Mouse (Mus musculus) midbrain, embryonic 10.5 days (tissue): ENCODE data around the gene Rnf141. TPM values are rescaled to one million over a fixed set of nuclear protein-coding genes. Genes with fewer than 3 reads are reported as not detected.

Experiments
- DNase-seq: peaks from one replicate; pipeline ENCODE4 v3.0.0-alpha.2; 2017; ENCODE audit warnings: low spot score
- H3K27ac ChIP-seq: fragments of 300-500 bp; sonication (generic); replicated peaks from 2 replicates; pipeline ENCODE4 v1.5.1; 2016; ENCODE audit warnings: mild to moderate bottlenecking
- H3K27me3 ChIP-seq: fragments of 300-500 bp; sonication (generic); 2 replicates; pipeline ENCODE4 v1.6.1; 2016; ENCODE audit warnings: low read depth, mild to moderate bottlenecking; ENCODE audit not compliant: poor library complexity, severe bottlenecking
- H3K36me3 ChIP-seq: fragments of 300-500 bp; sonication (generic); 2 replicates; pipeline ENCODE4 v1.6.1; 2016; ENCODE audit warnings: mild to moderate bottlenecking, moderate library complexity
- H3K4me1 ChIP-seq: fragments of 300-500 bp; sonication (generic); 2 replicates; pipeline ENCODE4 v1.6.1; 2016
- H3K4me3 ChIP-seq: fragments of 300-500 bp; sonication (generic); 2 replicates; pipeline ENCODE4 v1.5.1; 2016; ENCODE audit warnings: mild to moderate bottlenecking, moderate library complexity
- H3K9me3 ChIP-seq: fragments of 300-500 bp; sonication (generic); replicated peaks from 2 replicates; pipeline ENCODE4 v1.6.1; 2016; ENCODE audit warnings: mild to moderate bottlenecking
- WGBS: fragments of 180-500 bp; shearing (Covaris S2); methylation state at CpG from one replicate; pipeline ENCODE4 v1.1.7; 2016; 5-methylcytosine and 5-hydroxymethylcytosine counted together
- polyA plus RNA-seq: library from polyadenylated mRNA; unstranded; fragments of >200 nt; fragmentation: Nextera tagmentation; extraction: Ambion mirVana; gene quantifications from 2 replicates; pipeline ENCODE4 v1.2.1, GENCODE M21; 2016

Rnf141 gene
- polyA plus RNA-seq, 1 experiment from 2014 or later, result 22.2 TPM

GRCm38 (mm10) chr7:110782845-110783478, 61.3 kb downstream of the Rnf141 start:
- Histone ChIP-seq H3K36me3 (no peaks in the 10 kb centered on the region), H3K27ac (no peak overlapping the region), H3K27me3 (no peaks in the 10 kb centered on the region), H3K4me3 (no peak overlapping the region), H3K9me3 (no peaks in the 10 kb centered on the region), H3K4me1 (peaks cover 15% of the 10 kb centered on the region)
- 57% methylated on average over 10 of the region's 10 CpGs for WGBS
- DNase-seq, result no peak

DNA sequence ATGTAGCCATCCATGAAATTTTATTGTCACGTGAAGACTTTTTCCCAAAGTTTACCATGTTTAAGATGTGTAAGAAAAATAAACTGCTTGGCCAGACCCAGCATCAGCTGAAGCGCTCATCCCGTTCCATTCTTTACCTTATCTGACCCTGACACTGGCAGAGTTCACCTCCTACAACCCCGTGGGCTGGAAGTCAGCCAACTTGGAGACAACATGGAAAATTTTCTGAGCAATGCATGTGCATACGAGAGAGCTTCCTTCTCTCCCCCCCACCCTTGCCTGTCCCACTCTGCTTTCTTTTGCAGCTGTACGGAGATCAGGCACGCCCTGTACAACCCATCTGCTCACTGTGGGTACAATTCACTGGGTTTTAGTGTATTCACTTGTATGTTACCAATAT, 62.1 kb downstream of the Rnf141 start:
- 78% methylated on average over 7 of the region's 7 CpGs for WGBS
- Histone ChIP-seq H3K4me3 (no peak overlapping the region), H3K27me3 (no peaks in the 10 kb centered on the region), H3K9me3 (no peaks in the 10 kb centered on the region), H3K4me1 (peaks cover 21% of the 10 kb centered on the region), H3K36me3 (no peaks in the 10 kb centered on the region), H3K27ac (no peak overlapping the region)
- no peak for DNase-seq

DNA sequence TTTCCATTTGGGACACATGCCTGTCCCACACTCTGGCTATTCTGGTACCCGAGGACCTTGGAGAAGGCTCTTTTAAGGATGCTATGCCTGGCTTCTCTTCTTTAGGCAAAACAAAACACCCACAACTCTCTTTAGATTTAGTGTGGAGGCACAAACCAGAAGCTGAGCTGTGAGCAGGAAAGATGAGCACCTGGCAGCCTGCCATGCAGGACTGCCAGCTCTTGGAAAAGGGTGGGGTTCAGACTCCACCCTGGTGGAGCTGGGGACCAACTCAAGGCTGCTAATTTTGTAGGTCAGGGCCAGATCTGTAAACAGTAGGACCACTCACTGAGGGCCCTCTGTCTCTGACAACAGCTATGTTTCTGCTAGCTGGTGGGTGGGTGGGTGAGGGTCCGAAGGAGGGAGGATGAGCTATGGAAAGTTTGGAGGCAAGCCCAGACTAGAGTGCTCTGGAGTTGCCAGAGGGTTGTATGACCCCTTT, 63.0 kb downstream of the Rnf141 start:
- H3K4me3 ChIP-seq, result no peak overlapping the region
- H3K27ac ChIP-seq, result no peak overlapping the region
- WGBS, result 66% methylated on average over 2 of the region's 2 CpGs
- no peaks in the 10 kb centered on the region for H3K9me3 ChIP-seq
- peaks cover 29% of the 10 kb centered on the region for H3K4me1 ChIP-seq
- H3K36me3 ChIP-seq, result no peaks in the 10 kb centered on the region
- H3K27me3 ChIP-seq, result no peaks in the 10 kb centered on the region; the same call in 1 of the 2 replicates
- DNase-seq, result no peak

DNA sequence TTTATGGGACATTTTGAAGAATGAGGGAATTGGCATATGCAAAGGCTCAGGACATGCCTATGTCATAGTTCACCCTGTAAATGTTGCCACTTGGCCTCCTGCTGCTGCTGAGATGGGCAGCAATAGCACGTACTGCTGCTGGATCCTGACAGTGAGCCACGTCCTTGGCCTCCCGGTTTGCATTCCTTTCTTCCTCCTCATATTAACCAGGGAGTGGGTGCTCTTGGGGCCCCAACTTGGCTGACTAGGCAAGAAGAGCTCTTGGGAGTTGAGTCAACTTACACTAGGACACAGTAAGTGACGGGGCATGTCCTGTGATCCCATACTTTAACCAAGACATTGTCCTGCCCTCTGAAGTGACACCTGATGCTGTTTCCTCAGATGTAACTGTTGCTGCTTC, 63.7 kb downstream of the Rnf141 start:
- no peak overlapping the region for H3K27ac ChIP-seq
- no peaks in the 10 kb centered on the region for H3K9me3 ChIP-seq
- no peak overlapping the region for H3K4me3 ChIP-seq
- 90% methylated on average over 4 of the region's 4 CpGs for WGBS
- H3K36me3 ChIP-seq, result no peaks in the 10 kb centered on the region
- H3K4me1 ChIP-seq, result peaks cover 22% of the 10 kb centered on the region
- DNase-seq, result no peak
- H3K27me3 ChIP-seq, result no peaks in the 10 kb centered on the region; the same call in 1 of the 2 replicates

- H3K4me3 ChIP-seq, result no peak overlapping the region
- H3K36me3 ChIP-seq, result no peaks in the 10 kb centered on the region
- H3K4me1 ChIP-seq, result peaks cover 22% of the 10 kb centered on the region
- no peak overlapping the region for H3K27ac ChIP-seq
- no peaks in the 10 kb centered on the region for H3K9me3 ChIP-seq
- no peak for DNase-seq
- no peaks in the 10 kb centered on the region; the same call in 1 of the 2 replicates for H3K27me3 ChIP-seq
- WGBS, result 89% methylated on average over 8 of the region's 8 CpGs
Measured at GRCm38 (mm10) chr7:110779605-110780111, 64.6 kb downstream of the Rnf141 start.

- H3K27ac ChIP-seq, result no peak overlapping the region
- no peaks in the 10 kb centered on the region for H3K36me3 ChIP-seq
- no peaks in the 10 kb centered on the region; the same call in 1 of the 2 replicates for H3K27me3 ChIP-seq
- no peak overlapping the region for H3K4me3 ChIP-seq
- 93% methylated on average over 7 of the region's 7 CpGs for WGBS
- H3K9me3 ChIP-seq, result no peaks in the 10 kb centered on the region
- no peak for DNase-seq
- peaks cover 22% of the 10 kb centered on the region for H3K4me1 ChIP-seq
Measured at GRCm38 (mm10) chr7:110778933-110779332, 65.3 kb downstream of the Rnf141 start.

DNA sequence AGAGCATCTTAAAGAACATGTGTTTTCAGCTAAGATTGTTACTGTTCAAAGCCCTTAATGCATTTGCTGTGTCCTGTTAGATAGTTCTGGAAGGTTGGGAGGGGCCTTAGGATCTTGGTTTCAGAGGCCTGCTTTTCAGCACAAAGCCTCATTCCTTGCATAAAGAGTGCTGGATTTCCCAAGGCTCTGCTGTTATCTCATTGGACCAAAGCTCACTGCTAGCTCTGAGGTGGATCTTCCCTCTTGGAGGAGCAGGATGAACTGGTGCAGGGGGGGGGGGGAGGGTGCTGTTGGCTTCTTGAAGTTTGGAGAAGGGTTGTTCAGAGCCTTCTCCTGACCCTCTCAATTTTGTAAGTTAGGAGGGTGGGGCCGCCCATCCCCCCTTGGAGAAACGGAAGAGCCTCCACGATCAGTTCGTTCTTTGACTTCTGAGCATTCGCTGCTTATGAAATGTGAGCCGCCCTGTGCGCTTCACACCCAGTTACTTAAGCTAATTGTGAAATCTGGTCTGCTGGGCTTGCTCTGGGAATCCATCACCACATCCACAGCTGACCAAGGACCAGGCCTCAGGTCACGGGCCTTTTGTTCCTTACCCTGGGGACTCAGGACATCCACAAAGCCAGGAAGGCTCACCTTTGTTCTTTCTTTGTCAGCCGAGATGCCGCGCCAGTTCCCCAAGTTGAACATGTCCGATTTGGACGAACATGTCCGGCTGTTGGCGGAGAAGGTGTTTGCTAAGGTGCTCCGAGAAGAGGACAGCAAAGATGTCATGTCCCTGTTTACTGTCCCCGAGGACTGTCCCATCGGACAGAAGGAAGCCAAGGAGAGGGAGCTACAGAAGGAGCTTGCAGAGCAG, 66.9 kb downstream of the Rnf141 start:
- no peaks in the 10 kb centered on the region for H3K9me3 ChIP-seq
- DNase-seq, result no peak
- no peak overlapping the region for H3K4me3 ChIP-seq
- peaks cover 23% of the 10 kb centered on the region for H3K4me1 ChIP-seq
- H3K27ac ChIP-seq, result peak overlapping the region; percentile 28; the same call in 1 of the 2 replicates
- WGBS, result 84% methylated on average over 18 of the region's 18 CpGs
- no peaks in the 10 kb centered on the region for H3K36me3 ChIP-seq
- peaks cover 5% of the 10 kb centered on the region; the same call in 1 of the 2 replicates for H3K27me3 ChIP-seq

DNA sequence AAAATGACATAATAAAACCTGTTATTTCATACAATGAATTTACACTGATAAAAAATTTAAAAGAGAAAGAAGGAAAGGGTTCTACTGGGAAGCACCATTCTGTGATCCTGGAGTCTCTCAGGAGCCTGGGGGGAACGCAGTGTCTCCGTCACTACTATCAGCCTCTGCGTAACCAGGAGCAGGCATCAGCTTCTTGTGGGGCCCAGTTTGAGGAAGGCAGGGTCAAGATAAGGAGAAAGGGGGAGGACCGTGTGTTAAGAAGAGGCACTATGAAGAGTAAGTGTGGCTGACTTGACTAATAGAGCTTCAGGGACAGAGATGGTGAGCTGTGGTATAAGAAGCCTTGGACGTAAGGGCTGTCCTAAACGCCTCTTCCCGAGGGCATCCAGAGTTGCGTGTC, 69.6 kb downstream of the Rnf141 start:
- H3K4me3 ChIP-seq, result no peak overlapping the region
- peaks cover 30% of the 10 kb centered on the region for H3K27me3 ChIP-seq
- H3K36me3 ChIP-seq, result no peaks in the 10 kb centered on the region
- WGBS, result 87% methylated on average over 8 of the region's 8 CpGs
- H3K4me1 ChIP-seq, result peaks cover 21% of the 10 kb centered on the region
- no peak for DNase-seq
- no peaks in the 10 kb centered on the region for H3K9me3 ChIP-seq
- no peak overlapping the region for H3K27ac ChIP-seq

DNA sequence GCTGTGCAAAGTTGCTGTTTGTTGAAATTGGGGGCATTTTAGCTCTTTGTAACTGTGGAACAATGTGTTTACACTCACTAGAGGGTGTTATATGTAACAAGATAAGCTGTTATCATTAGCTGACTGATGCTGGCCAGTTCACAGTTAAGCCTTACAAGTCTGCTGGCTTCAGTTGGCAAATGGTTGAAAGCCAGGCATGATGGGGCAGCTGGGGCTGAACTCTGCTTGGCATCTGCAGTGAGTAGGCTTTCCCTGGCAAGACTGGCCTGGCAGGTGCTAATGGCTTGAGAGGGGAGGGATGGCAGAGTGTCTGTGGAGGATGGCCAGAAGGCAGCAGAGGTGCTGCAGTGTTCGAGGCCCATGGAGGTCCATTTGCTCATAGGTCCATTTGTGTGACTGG, 70.2 kb downstream of the Rnf141 start:
- H3K4me1 ChIP-seq, result peaks cover 25% of the 10 kb centered on the region
- DNase-seq, result no peak
- H3K4me3 ChIP-seq, result no peak overlapping the region
- H3K27me3 ChIP-seq, result peaks cover 36% of the 10 kb centered on the region
- no peaks in the 10 kb centered on the region for H3K9me3 ChIP-seq
- 91% methylated on average over 1 of the region's 1 CpGs for WGBS
- no peaks in the 10 kb centered on the region for H3K36me3 ChIP-seq
- H3K27ac ChIP-seq, result no peak overlapping the region; the same call in 1 of the 2 replicates

DNA sequence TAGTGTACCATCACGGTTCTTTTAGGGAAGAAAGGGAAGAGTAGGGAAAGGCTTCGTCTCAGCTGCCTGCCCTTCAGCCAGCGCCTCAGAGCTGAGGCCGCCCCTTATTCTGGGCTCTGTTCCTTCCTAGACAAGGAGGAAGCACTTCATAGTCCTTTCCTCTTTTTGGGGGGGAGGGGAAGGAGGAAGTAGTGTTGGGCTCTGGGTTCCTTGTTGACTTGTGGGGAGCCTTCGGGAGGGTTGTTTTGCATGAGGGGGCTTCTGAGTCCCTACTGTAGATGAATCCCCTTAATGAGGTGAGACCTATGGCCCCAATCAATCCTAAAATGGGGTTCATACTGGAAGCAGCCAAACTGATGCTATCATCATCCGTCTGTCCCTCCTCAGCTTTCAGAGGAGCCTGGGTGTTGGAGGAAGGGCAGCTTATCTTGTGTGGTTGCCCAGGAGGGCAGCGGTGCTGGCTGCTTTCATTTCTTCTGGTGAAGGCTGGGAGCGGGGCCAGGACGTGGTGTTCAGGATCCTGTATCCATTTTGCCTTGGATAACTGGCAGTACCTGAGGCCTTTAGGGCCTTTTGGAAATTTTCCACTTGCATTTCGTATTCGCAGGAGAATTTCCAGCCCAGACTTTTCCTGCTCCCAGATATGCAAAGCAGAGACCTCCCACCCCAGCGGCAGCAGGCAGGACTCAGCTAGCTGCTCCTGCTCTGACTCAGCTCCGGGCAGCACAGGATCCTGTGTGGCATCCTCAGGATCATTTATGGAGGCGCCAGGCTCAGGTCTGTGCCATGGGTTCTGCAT, 70.9 kb downstream of the Rnf141 start:
- H3K27me3 ChIP-seq, result peaks cover 43% of the 10 kb centered on the region
- H3K4me1 ChIP-seq, result peaks cover 32% of the 10 kb centered on the region
- 54% methylated on average over 14 of the region's 14 CpGs for WGBS
- H3K27ac ChIP-seq, result no peak overlapping the region; the same call in 1 of the 2 replicates
- no peak for DNase-seq
- no peak overlapping the region for H3K4me3 ChIP-seq
- no peaks in the 10 kb centered on the region for H3K9me3 ChIP-seq
- H3K36me3 ChIP-seq, result no peaks in the 10 kb centered on the region

- Histone ChIP-seq H3K27ac (no peak overlapping the region), H3K4me3 (no peak overlapping the region), H3K27me3 (peaks cover 53% of the 10 kb centered on the region), H3K9me3 (no peaks in the 10 kb centered on the region), H3K4me1 (peaks cover 35% of the 10 kb centered on the region), H3K36me3 (no peaks in the 10 kb centered on the region)
- no peak for DNase-seq
- WGBS, result 89% methylated on average over 3 of the region's 3 CpGs
Measured at GRCm38 (mm10) chr7:110772343-110772742, 71.9 kb downstream of the Rnf141 start.

DNA sequence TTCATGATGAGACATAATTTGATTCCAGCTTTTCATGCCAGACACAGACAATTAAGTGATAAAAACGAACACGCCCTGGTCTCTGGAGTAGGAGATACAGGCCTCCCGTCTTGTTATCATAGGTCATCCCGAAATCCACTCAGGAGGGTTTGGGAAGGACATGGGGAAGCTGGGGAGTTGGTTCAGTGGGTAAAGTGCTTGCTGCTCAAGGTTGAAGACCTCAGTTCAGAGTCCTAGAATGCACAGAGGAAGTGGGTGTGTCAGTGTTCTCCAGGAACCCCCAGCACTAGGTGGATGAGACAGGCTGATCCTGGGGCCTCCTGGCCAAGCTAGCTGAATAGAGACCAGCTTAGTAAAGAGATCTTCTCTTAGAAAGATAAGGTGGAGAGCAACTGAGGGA, 73.3 kb downstream of the Rnf141 start:
- Histone ChIP-seq H3K36me3 (no peaks in the 10 kb centered on the region), H3K4me3 (no peak overlapping the region), H3K9me3 (no peaks in the 10 kb centered on the region), H3K27me3 (peaks cover 61% of the 10 kb centered on the region), H3K4me1 (peaks cover 25% of the 10 kb centered on the region), H3K27ac (no peak overlapping the region)
- 94% methylated on average over 4 of the region's 4 CpGs for WGBS
- no peak for DNase-seq
